Mouse (Mus musculus): ENCODE measurements around the gene Tcf23.

GRCm38 (mm10) chr5:30933705-30934104 is 34.8 kb upstream of the Tcf23 start:
- no peak for TF ChIP-seq POLR2A (IDR thresholded peaks at IDR 0.05; ENCODE audit: control insufficient read depth, low read depth, low read length)
- TF ChIP-seq CTCF (IDR thresholded peaks at IDR 0.05; ENCODE audit: control insufficient read depth, insufficient read depth, insufficient replicate concordance, low read depth, low read length), result no peak
